Mouse (Mus musculus) heart, postnatal 10 days (tissue): ENCODE measurements around the gene Tnfrsf22. TPM values are rescaled to one million over a fixed set of nuclear protein-coding genes. Genes with fewer than 3 reads are reported as not detected.

ENCODE experiments used
- DNase-seq, 2 experiments: peaks; one replicate each; pipeline ENCODE4 v3.0.0; 2021
- intact Hi-C: fragments of 180-260 bp; cut with DNase I; formaldehyde crosslinking; loops from one replicate; pipeline ENCODE4 v1.15.1; 2025
- total RNA-seq, 2 experiments: library from RNA; stranded (reverse); gene quantifications; 2 replicates each; pipeline ENCODE4 v1.2.3; 2021

Gene Tnfrsf22
- total RNA-seq, 2 experiments from 2014 or later: 2.5 to 3.2 TPM

- intact Hi-C loops: no loop called here
- DNase-seq: no peak
Measured at GRCm38 (mm10) chr7:143636674-143637073, 12.8 kb downstream of the Tnfrsf22 start.

- intact Hi-C loops: no loop called here
Measured at GRCm38 (mm10) chr7:143631503-143631902, 18.0 kb downstream of the Tnfrsf22 start.

DNA sequence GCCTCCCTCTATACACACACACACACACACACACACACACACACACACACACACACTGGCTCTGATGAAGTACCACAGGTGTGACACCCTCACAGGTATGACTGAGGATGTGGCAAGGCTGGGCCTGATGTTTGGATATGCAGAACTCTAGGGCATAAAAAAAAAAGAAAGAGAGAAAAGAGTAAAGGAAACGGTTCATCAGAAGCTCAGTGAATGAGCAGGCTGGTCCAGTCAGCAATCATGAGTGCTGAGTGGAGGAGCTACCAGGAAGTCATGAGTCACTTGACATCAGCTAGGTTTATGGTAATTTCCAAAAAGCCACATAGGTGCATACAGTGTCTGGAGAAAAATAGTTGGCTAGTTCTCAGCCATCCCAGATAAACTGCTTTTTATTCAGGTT, 20.0 kb downstream of the Tnfrsf22 start:
- intact Hi-C loops: no loop called here
- DNase-seq: no peak

More at GRCm38 (mm10) chr7:143631503-143631902, 18.0 kb downstream of the Tnfrsf22 start:
- DNase-seq: no peak

- intact Hi-C loops: no loop called here
Measured at GRCm38 (mm10) chr7:143628540-143628939, 20.9 kb downstream of the Tnfrsf22 start, which contains the start of gene Tnfrsf26. Gene Tnfrsf26, minus strand, starts transcription at chr7:143628722.

GRCm38 (mm10) chr7:143627555-143628286, 21.7 kb downstream of the Tnfrsf22 start:
- intact Hi-C loops: no loop called here
- peak; percentile 7 to 20 for DNase-seq

More at GRCm38 (mm10) chr7:143628540-143628939, 20.9 kb downstream of the Tnfrsf22 start, which contains the start of gene Tnfrsf26:
- DNase-seq: no peak

- DNase-seq: no peak
- intact Hi-C loops: no loop called here
Measured at GRCm38 (mm10) chr7:143626178-143626577, 23.3 kb downstream of the Tnfrsf22 start.

DNA sequence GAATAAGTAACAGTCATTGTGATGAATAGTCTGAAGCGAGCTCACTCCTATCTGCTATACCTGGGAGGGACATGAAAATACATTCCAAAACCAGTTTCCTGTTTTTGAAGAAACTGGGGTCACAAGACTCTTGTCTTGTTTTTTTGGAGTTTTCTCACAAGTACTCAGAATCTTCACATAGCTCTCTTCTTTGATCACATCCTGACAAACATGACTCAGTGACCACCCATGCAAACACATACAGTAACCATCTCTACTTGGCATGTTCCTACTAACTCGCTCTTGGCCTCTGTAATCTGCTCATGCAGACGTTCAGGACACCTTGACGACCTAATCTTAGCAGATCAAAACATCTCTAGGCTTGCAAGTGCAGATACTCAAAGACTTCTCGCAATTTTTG, 24.3 kb downstream of the Tnfrsf22 start:
- intact Hi-C loops: no loop called here
- no peak for DNase-seq

DNA sequence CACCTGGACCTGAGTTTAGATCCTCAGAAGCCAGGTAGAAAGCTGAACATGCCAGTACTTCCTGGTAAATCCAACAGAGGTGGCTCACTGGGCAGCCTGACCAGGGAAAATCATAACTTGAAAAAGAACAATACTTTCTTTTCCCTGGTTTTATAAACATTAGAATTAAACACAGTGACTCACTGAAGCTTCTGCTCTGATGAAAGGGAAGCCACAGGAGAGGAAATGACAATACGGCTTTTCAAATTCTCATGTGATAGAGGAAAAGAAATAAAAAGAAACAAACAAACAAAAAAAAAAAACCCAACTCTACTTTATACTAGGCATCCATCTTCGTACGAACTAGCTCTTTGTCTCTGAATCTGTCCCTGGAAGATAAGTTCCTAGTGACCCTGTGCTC, 24.9 kb downstream of the Tnfrsf22 start:
- DNase-seq: no peak
- intact Hi-C loops: no loop called here

- intact Hi-C loops: no loop called here
- no peak for DNase-seq
Measured at GRCm38 (mm10) chr7:143620951-143621350, 28.5 kb downstream of the Tnfrsf22 start.

GRCm38 (mm10) chr7:143614404-143615135, 34.9 kb downstream of the Tnfrsf22 start:
- intact Hi-C loops: no loop called here
- DNase-seq: peak; percentile 32 to 35

GRCm38 (mm10) chr7:143612215-143612614, 37.2 kb downstream of the Tnfrsf22 start:
- intact Hi-C loops: no loop called here
- no peak for DNase-seq

- intact Hi-C loops: no loop called here
Measured at GRCm38 (mm10) chr7:143605321-143605720, 44.1 kb downstream of the Tnfrsf22 start.

GRCm38 (mm10) chr7:143604889-143605288, 44.6 kb downstream of the Tnfrsf22 start:
- no peak for DNase-seq
- intact Hi-C loops: no loop called here

More at GRCm38 (mm10) chr7:143605321-143605720, 44.1 kb downstream of the Tnfrsf22 start:
- no peak for DNase-seq

GRCm38 (mm10) chr7:143601705-143602104, 47.8 kb downstream of the Tnfrsf22 start:
- DNase-seq: no peak
- intact Hi-C loops: no loop called here

GRCm38 (mm10) chr7:143600231-143600740, 49.2 kb downstream of the Tnfrsf22 start:
- intact Hi-C loops: no loop called here
- DNase-seq: no peak

DNA sequence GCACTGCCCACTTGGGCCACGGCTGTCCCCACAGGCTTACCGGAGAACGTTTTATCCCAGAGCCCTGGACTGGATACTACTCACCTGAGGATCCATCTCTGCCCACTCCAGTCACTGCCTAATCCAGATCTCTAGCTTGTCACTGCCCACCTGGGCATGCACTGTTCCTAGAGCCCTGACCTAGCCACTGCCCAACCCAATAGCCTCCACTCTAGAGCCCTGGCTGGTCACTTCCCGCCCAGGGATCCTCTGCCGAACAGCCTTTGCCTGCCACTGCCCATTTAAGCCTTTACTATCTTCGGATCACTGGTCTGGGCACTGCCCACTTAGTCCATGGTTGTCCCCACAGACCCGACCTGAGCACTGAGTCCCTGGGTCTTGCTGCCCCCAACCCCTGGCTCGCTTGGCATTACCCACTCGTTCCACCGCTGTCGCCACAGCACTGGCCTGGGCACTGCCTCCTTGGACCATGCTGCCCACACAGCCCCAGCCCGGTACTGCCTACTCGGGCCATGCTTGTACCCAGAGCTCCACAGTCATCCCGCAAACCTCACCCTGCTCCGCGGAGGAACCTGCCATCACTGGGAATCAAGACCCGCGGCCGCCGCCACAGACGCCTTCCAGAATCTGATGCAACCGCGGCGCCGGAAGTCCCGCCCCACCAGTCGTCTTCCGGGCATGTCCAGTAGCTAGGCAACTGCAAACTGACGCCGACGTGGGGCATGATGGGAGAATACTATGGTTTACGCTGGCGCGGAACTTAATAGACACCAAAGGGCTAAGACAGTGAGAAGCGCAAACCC, 49.8 kb downstream of the Tnfrsf22 start, which contains the start of gene Cars:
Gene Cars (minus strand): TSS at position 663 of the 803 bp plus-strand sequence.
- peak; percentile 96 to 97 for DNase-seq
- intact Hi-C loops: no loop called here

DNA sequence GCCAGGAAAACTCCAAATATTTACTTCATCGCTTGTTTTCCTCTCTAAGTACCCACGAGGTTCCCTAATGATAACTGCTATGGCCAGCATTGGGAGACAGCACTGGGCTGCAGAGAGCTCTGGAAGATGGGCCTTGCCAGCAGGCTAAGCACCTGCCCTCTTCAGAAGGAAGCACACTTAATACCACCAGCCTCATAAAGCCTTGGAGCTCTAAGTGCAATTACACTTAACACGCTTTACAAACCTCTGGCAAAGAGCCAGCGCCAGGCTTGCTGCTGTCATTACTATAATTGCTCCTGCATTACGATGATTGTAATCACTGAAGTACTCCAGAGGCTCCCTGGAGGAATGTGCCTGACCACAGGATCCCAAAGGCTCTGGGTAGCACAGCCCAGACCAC, 54.6 kb downstream of the Tnfrsf22 start:
- DNase-seq: no peak
- intact Hi-C loops: no loop called here

- intact Hi-C loops: no loop called here
- DNase-seq: no peak
Measured at GRCm38 (mm10) chr7:143592255-143592654, 57.2 kb downstream of the Tnfrsf22 start.

- intact Hi-C loops: no loop called here
- DNase-seq: peak; percentile 46 to 53
Measured at GRCm38 (mm10) chr7:143588006-143588405, 61.5 kb downstream of the Tnfrsf22 start.

DNA sequence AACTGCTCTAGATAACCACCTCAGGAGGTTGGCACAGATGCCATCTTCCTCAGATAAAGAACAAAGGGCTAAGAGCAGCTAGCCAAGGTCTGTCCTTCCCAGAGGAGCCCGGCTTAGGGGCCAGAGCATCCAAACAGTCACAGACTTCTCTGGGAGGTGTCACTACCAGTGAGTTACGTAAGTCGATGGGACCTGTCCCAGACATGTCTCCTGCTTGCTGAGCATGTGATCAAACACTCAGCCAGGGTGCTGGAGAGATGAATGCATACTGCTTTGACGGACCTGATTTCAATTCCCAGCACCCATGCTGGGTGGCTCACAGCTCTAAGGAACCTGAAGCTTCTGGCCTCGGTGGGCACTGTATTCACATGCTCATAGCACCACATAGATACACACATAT, 61.9 kb downstream of the Tnfrsf22 start:
- intact Hi-C loops: no loop called here
- peak in 1 of 2 experiments; percentile 10 for DNase-seq
